Mouse (Mus musculus): Measurements from ENCODE around the gene D130052B06Rik. TPM values are rescaled to one million over a fixed set of nuclear protein-coding genes. Genes with fewer than 3 reads are reported as not detected.

The D130052B06Rik gene
- not detected in 2 replicates for polyA plus RNA-seq (2015; fragmentation: Nextera tagmentation; extraction: Ambion mirVana)

DNA sequence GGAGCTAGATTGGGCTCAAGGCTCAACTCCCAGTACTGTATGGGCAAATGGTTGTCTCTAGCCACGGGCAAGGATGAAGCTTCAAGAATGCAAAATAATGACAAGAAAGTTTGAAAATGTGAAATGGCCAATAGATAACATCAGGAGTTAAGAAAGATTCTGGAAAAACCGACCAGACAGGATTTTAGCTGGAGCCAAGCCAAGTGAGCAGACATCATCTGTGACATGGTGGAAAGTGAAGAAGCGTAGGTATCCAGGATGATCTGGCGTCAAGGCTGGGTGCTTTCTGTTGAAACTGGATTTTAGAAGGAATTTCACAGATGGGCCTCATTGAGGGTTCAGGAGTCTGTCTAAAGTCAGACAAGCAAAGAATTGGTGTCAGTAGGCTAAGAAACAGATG, at the start of gene D130052B06Rik:
D130052B06Rik (plus strand) TSS at position 317 of the 400 bp plus-strand sequence.
- ATAC-seq, result no peak
- H3K4me1 ChIP-seq (replicated peaks), result no peaks in the 10 kb centered on the region
- H3K36me3 ChIP-seq, result no peaks in the 10 kb centered on the region
- no peaks in the 10 kb centered on the region for H3K27me3 ChIP-seq (replicated peaks)
- no peak within 1 kb of the TSS for H3K4me2 ChIP-seq (replicated peaks)
- H3K4me3 ChIP-seq (replicated peaks), result no peak within 1 kb of the TSS
- H3K27ac ChIP-seq, result no peak within 1 kb of the TSS
- 67% methylated on average over 4 of the region's 4 CpGs for WGBS
- H3K9me3 ChIP-seq, result no peaks in the 10 kb centered on the region
- no peak within 1 kb of the TSS for H3K9ac ChIP-seq

GRCm38 (mm10) chr11:33550861-33551560, 48.1 kb upstream of the D130052B06Rik start:
- H3K9ac ChIP-seq, result no peak overlapping the region
- no peaks in the 10 kb centered on the region for H3K36me3 ChIP-seq
- no peak overlapping the region for H3K27ac ChIP-seq
- no peaks in the 10 kb centered on the region for H3K27me3 ChIP-seq (replicated peaks)
- no peak for ATAC-seq
- no peak overlapping the region for H3K4me3 ChIP-seq (replicated peaks)
- WGBS, result 81% methylated on average over 14 of the region's 14 CpGs
- no peak overlapping the region for H3K4me2 ChIP-seq (replicated peaks)
- no peaks in the 10 kb centered on the region for H3K9me3 ChIP-seq
- H3K4me1 ChIP-seq (replicated peaks), result no peaks in the 10 kb centered on the region

- Histone ChIP-seq H3K4me2 (replicated peaks) (no peak overlapping the region), H3K4me1 (replicated peaks) (no peaks in the 10 kb centered on the region), H3K27me3 (replicated peaks) (no peaks in the 10 kb centered on the region), H3K9me3 (no peaks in the 10 kb centered on the region), H3K9ac (no peak overlapping the region), H3K4me3 (replicated peaks) (no peak overlapping the region), H3K27ac (no peak overlapping the region), H3K36me3 (no peaks in the 10 kb centered on the region)
- WGBS, result 79% methylated on average over 8 of the region's 8 CpGs
- no peak for ATAC-seq
Measured at GRCm38 (mm10) chr11:33554123-33554522, 45.0 kb upstream of the D130052B06Rik start.

- no peak for ATAC-seq
- Histone ChIP-seq H3K9me3 (no peaks in the 10 kb centered on the region), H3K9ac (no peak overlapping the region), H3K4me2 (replicated peaks) (no peak overlapping the region), H3K36me3 (no peaks in the 10 kb centered on the region), H3K27me3 (replicated peaks) (no peaks in the 10 kb centered on the region), H3K27ac (no peak overlapping the region), H3K4me3 (replicated peaks) (no peak overlapping the region), H3K4me1 (replicated peaks) (no peaks in the 10 kb centered on the region)
- 87% methylated on average over 2 of the region's 2 CpGs for WGBS
Measured at GRCm38 (mm10) chr11:33563921-33564320, 35.2 kb upstream of the D130052B06Rik start.

DNA sequence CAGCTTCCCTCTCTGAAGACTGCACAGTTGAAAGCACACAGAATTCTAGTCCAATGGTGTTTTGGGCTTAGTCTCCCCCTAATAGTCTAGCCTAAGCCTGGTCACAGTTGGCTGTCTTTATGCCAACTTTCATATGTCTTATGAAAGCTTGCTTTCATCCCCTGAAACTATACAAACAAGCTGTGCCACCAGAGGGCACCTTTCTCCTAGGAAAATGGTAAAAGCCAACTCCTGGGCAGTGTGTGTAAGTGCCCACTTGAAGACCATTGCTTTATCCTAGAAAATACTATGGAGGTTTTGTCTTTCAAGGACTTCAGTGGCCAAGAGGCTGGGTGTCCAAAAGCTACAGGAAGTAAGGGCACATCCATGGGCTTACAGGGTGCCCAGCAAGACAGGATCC, 28.7 kb upstream of the D130052B06Rik start:
- H3K27ac ChIP-seq, result no peak overlapping the region
- H3K4me2 ChIP-seq (replicated peaks), result no peak overlapping the region
- H3K27me3 ChIP-seq (replicated peaks), result no peaks in the 10 kb centered on the region
- H3K9ac ChIP-seq, result no peak overlapping the region
- ATAC-seq, result no peak
- no peaks in the 10 kb centered on the region for H3K4me1 ChIP-seq (replicated peaks)
- no peaks in the 10 kb centered on the region for H3K9me3 ChIP-seq
- no peaks in the 10 kb centered on the region for H3K36me3 ChIP-seq
- H3K4me3 ChIP-seq (replicated peaks), result no peak overlapping the region

GRCm38 (mm10) chr11:33574944-33575343, 24.2 kb upstream of the D130052B06Rik start:
- Histone ChIP-seq H3K4me1 (replicated peaks) (no peaks in the 10 kb centered on the region), H3K9ac (no peak overlapping the region)
- ATAC-seq, result no peak

GRCm38 (mm10) chr11:33578859-33579258, 20.2 kb upstream of the D130052B06Rik start, which contains the start of gene Gabrp:
Gene Gabrp, minus strand, starts transcription at chr11:33578959.
- H3K9ac ChIP-seq, result no peak within 1 kb of the TSS
- H3K27ac ChIP-seq, result no peak within 1 kb of the TSS
- H3K9me3 ChIP-seq, result no peaks in the 10 kb centered on the region
- no peaks in the 10 kb centered on the region for H3K36me3 ChIP-seq
- no peaks in the 10 kb centered on the region for H3K27me3 ChIP-seq (replicated peaks)
- 57% methylated on average over 6 of the region's 6 CpGs for WGBS
- H3K4me1 ChIP-seq (replicated peaks), result no peaks in the 10 kb centered on the region
- H3K4me2 ChIP-seq (replicated peaks), result no peak within 1 kb of the TSS
- no peak for ATAC-seq
- H3K4me3 ChIP-seq (replicated peaks), result no peak within 1 kb of the TSS

More at GRCm38 (mm10) chr11:33574944-33575343, 24.2 kb upstream of the D130052B06Rik start:
- no peak overlapping the region for H3K4me2 ChIP-seq (replicated peaks)
- no peaks in the 10 kb centered on the region for H3K36me3 ChIP-seq
- no peaks in the 10 kb centered on the region for H3K9me3 ChIP-seq
- H3K27me3 ChIP-seq (replicated peaks), result no peaks in the 10 kb centered on the region
- 78% methylated on average over 3 of the region's 3 CpGs for WGBS
- no peak overlapping the region for H3K27ac ChIP-seq
- H3K4me3 ChIP-seq (replicated peaks), result no peak overlapping the region

DNA sequence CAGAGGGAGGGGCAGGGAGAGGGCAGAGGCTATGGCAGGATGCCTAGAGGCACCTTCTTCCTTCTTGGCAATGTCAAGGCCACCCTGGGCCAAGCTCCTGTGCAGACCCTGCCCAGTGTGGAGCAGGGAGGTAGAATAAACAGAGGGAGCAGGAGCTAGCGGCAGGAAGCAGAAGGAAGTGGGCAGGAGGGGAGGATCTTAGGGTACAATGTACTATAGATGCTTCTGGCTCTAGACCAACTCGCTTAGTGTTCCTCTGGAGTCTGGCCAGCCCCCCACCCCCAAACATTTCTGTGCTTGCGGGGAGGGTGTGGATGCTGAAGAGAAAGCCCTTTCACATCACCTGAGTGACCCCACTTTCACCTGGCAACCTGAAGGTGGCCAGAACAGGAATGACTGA, 19.5 kb upstream of the D130052B06Rik start:
- Histone ChIP-seq H3K4me2 (replicated peaks) (no peak overlapping the region), H3K36me3 (no peaks in the 10 kb centered on the region), H3K4me3 (replicated peaks) (no peak overlapping the region), H3K27ac (no peak overlapping the region), H3K9me3 (no peaks in the 10 kb centered on the region), H3K4me1 (replicated peaks) (no peaks in the 10 kb centered on the region), H3K9ac (no peak overlapping the region), H3K27me3 (replicated peaks) (no peaks in the 10 kb centered on the region)
- 36% methylated on average over 3 of the region's 3 CpGs for WGBS
- ATAC-seq, result no peak

GRCm38 (mm10) chr11:33586614-33587013, 12.5 kb upstream of the D130052B06Rik start:
- Histone ChIP-seq H3K4me2 (replicated peaks) (no peak overlapping the region), H3K36me3 (no peaks in the 10 kb centered on the region), H3K9me3 (no peaks in the 10 kb centered on the region), H3K27ac (no peak overlapping the region), H3K4me3 (replicated peaks) (no peak overlapping the region), H3K9ac (no peak overlapping the region), H3K27me3 (replicated peaks) (no peaks in the 10 kb centered on the region), H3K4me1 (replicated peaks) (no peaks in the 10 kb centered on the region)
- no peak for ATAC-seq
- 71% methylated on average over 6 of the region's 6 CpGs for WGBS

- Histone ChIP-seq H3K4me2 (replicated peaks) (no peak overlapping the region), H3K9ac (no peak overlapping the region), H3K9me3 (no peaks in the 10 kb centered on the region), H3K4me3 (replicated peaks) (no peak overlapping the region), H3K27me3 (replicated peaks) (no peaks in the 10 kb centered on the region), H3K27ac (no peak overlapping the region), H3K4me1 (replicated peaks) (no peaks in the 10 kb centered on the region), H3K36me3 (no peaks in the 10 kb centered on the region)
- whole genome bisulfite sequencing, result 87% methylated on average over 3 of the region's 3 CpGs
- ATAC-seq, result no peak
Measured at GRCm38 (mm10) chr11:33590771-33591170, 8.3 kb upstream of the D130052B06Rik start.

DNA sequence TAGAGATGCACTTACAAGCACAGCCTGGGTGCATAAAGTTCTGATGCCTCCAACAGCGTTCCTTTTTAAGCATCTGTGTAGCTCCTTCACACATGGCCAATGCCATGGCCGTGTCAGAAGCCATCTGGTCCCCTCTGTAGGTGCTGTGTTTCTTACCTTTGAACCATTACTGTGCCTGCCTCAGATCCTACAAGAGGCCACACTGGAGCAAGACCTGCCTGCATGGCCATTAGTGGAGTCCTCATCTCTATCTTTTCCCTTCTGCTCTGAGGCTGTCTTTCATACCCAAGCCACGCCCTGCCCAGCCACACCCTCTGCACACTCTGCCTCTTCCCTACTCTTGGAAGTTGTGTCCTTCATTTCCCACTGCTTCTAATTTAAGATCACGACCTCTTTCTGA, 6.3 kb upstream of the D130052B06Rik start:
- H3K9me3 ChIP-seq, result no peaks in the 10 kb centered on the region
- H3K9ac ChIP-seq, result no peak overlapping the region
- H3K27ac ChIP-seq, result no peak overlapping the region
- no peak overlapping the region for H3K4me2 ChIP-seq (replicated peaks)
- H3K27me3 ChIP-seq (replicated peaks), result no peaks in the 10 kb centered on the region
- H3K4me3 ChIP-seq (replicated peaks), result no peak overlapping the region
- H3K4me1 ChIP-seq (replicated peaks), result no peaks in the 10 kb centered on the region
- ATAC-seq, result no peak
- H3K36me3 ChIP-seq, result no peaks in the 10 kb centered on the region
- 76% methylated on average over 4 of the region's 4 CpGs for WGBS

DNA sequence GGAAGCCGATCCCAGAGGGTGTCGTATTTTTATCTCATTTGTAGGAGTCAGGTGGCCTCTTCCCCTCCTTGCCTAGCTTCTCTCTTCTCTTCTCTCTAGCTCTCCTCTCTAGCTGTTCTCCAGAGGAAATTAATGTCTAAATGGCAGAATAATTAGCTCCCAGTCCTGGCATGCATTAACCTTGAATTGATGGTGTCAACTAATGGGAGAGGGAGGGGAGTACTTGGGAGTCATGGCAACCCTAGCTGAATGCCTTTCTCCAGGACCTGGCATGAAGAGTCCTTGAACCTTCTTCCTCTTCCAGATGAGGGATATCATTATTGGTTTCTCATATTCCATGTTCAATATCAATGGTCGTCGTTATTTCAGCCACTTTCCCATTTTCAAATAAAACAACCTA, 2.4 kb upstream of the D130052B06Rik start:
- no peak overlapping the region for H3K4me3 ChIP-seq (replicated peaks)
- no peak overlapping the region for H3K4me2 ChIP-seq (replicated peaks)
- H3K4me1 ChIP-seq (replicated peaks), result no peaks in the 10 kb centered on the region
- no peak for ATAC-seq
- no peaks in the 10 kb centered on the region for H3K9me3 ChIP-seq
- WGBS, result 78% methylated on average over 4 of the region's 4 CpGs
- H3K27ac ChIP-seq, result no peak overlapping the region
- no peaks in the 10 kb centered on the region for H3K36me3 ChIP-seq
- H3K27me3 ChIP-seq (replicated peaks), result no peaks in the 10 kb centered on the region
- no peak overlapping the region for H3K9ac ChIP-seq

DNA sequence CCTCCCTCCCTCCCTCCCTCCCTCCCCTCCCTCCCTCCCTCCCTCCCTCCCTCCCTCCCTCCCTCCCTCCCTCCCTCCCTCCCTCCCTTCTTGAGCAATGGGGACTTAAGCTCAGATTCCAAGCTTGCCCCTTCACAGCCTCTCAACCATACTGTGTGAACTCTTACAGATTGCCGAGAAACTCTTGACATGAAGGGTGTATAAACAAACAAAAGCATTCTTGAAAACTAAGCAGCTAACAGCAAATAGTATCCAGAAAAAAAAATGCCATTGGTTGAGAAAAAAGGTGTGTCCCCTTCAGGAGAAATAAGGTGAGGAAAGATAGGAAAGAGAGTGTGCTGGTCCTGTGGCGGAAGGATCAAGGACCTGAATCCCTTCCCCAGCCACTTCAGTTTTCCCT, 4.1 kb downstream of the D130052B06Rik start:
- no peak for ATAC-seq
- Histone ChIP-seq H3K36me3 (no peaks in the 10 kb centered on the region), H3K9me3 (no peaks in the 10 kb centered on the region), H3K9ac (no peak overlapping the region), H3K4me3 (replicated peaks) (no peak overlapping the region), H3K27me3 (replicated peaks) (no peaks in the 10 kb centered on the region), H3K4me2 (replicated peaks) (no peak overlapping the region), H3K4me1 (replicated peaks) (no peaks in the 10 kb centered on the region), H3K27ac (no peak overlapping the region)
- 56% methylated on average over 2 of the region's 2 CpGs for WGBS
